Mouse (Mus musculus) urinary bladder, adult 2 months (tissue): ENCODE measurements around the gene Clhc1. TPM values are rescaled to one million over a fixed set of nuclear protein-coding genes. Genes with fewer than 3 reads are reported as not detected.

ENCODE experiments used
- polyA plus RNA-seq: library from polyadenylated mRNA; depleted of rRNA; stranded (reverse); fragments of >200 nt; gene quantifications from 2 replicates; pipeline ENCODE4 v1.2.3, GENCODE M21; 2012; rRNA removed

The Clhc1 gene
- polyA plus RNA-seq, 1 experiment: 0.33 TPM

Other genes starting within 250 kb of the Clhc1 start
- 6.0 and 6.1 TPM in 2 replicates for gene Ccdc88a, start 174.3 kb upstream of the Clhc1 start, polyA plus RNA-seq
- gene Prorsd1, start 32.9 kb upstream of the Clhc1 start, polyA plus RNA-seq: 28.2 and 28.3 TPM in 2 replicates
- gene Mtif2, start 21.5 kb upstream of the Clhc1 start, polyA plus RNA-seq: 23.8 and 24.3 TPM in 2 replicates
- 1,401 and 1,405 TPM in 2 replicates for gene Rps27a, start 159 bp downstream of the Clhc1 start, polyA plus RNA-seq
- 292 and 342 TPM in 2 replicates for gene Rtn4, start 145.0 kb downstream of the Clhc1 start, polyA plus RNA-seq